Mouse (Mus musculus) forebrain, embryonic 16.5 days (tissue): ENCODE data around the gene Ppm1n. TPM values are rescaled to one million over a fixed set of nuclear protein-coding genes. Genes with fewer than 3 reads are reported as not detected.

Source experiments
- ATAC-seq: fragments of 200-750 bp; cut with Nextera tagmentation; 2 replicates; pipeline ENCODE4 v1.8.0; 2017; ENCODE audit warnings: mild to moderate bottlenecking, moderate library complexity
- H3K27ac ChIP-seq: fragments of 300-500 bp; sonication (generic); 2 replicates; pipeline ENCODE4 v1.5.1; 2014; ENCODE audit warnings: low read length, control low read depth
- H3K27me3 ChIP-seq: fragments of 300-500 bp; sonication (generic); replicated peaks from 2 replicates; pipeline ENCODE4 v1.6.1; 2014; ENCODE audit warnings: low read length; ENCODE audit not compliant: control insufficient read depth, insufficient read depth
- H3K36me3 ChIP-seq: fragments of 300-500 bp; sonication (generic); 2 replicates; pipeline ENCODE4 v1.6.1; 2014; ENCODE audit not compliant: control insufficient read depth, insufficient read depth
- H3K4me1 ChIP-seq: fragments of 300-500 bp; sonication (generic); replicated peaks from 2 replicates; pipeline ENCODE4 v1.6.1; 2014; ENCODE audit warnings: low read length; ENCODE audit not compliant: control insufficient read depth, insufficient read depth
- H3K4me2 ChIP-seq: fragments of 300-500 bp; sonication (generic); 2 replicates; pipeline ENCODE4 v1.6.1; 2014; ENCODE audit warnings: mild to moderate bottlenecking, low read length, control low read depth
- H3K4me3 ChIP-seq: fragments of 300-500 bp; sonication (generic); replicated peaks from 2 replicates; pipeline ENCODE4 v1.5.1; 2014; ENCODE audit warnings: mild to moderate bottlenecking, low read length, control low read depth
- H3K9ac ChIP-seq: fragments of 300-500 bp; sonication (generic); replicated peaks from 2 replicates; pipeline ENCODE4 v1.6.1; 2014; ENCODE audit warnings: low read depth, low read length, control low read depth
- H3K9me3 ChIP-seq: fragments of 300-500 bp; sonication (generic); 2 replicates; pipeline ENCODE4 v1.6.1; 2016; ENCODE audit warnings: low read length; ENCODE audit not compliant: control insufficient read depth
- WGBS: fragments of 180-500 bp; shearing (Covaris S2); extraction: QIAGEN DNeasy Blood & Tissue Kit; methylation state at CpG from one replicate; pipeline ENCODE4 v1.1.7; 2014; 5-methylcytosine and 5-hydroxymethylcytosine counted together
- polyA plus RNA-seq: library from polyadenylated mRNA; unstranded; fragments of >200 nt; fragmentation: Nextera tagmentation; extraction: Ambion mirVana; gene quantifications from 2 replicates; pipeline ENCODE4 v1.2.1, GENCODE M21; 2015

Ppm1n gene
- polyA plus RNA-seq, 1 experiment from 2014 or later: 0.61 TPM

DNA sequence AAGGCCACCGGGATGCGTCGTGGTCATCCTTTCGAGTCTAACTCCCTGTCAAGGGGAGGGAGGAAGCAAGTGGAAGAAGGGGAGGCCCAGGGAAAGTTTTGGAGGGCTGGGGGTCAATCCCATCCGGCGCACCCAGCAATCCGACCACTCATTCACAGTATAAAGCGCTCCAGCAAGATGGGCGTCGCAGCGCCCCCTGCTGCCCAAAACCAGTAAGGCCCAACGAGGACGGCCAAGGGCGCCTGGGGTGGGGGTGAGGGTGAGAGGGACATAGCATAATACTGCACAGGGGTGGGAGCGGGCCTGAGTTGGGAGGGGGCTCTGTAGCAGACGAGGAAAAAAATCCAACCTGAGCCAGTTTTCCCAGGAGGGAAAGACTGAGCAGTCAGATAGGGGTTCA lies 23.9 kb upstream of the Ppm1n start:
- peaks cover 39% of the 10 kb centered on the region for H3K4me1 ChIP-seq
- ATAC-seq: no peak
- peaks cover 56% of the 10 kb centered on the region for H3K27me3 ChIP-seq
- H3K36me3 ChIP-seq: no peaks in the 10 kb centered on the region
- peak overlapping the region; percentile 29; the same call in 1 of the 2 replicates for H3K4me2 ChIP-seq
- WGBS: under 1% methylated on average over 16 of the region's 16 CpGs
- peak overlapping the region; percentile 5; the same call in 1 of the 2 replicates for H3K4me3 ChIP-seq
- H3K9ac ChIP-seq: 0 out of 2 replicates have a peak overlapping the region, but pooled peaks have one; percentile 15
- H3K27ac ChIP-seq: no peak overlapping the region
- H3K9me3 ChIP-seq: no peaks in the 10 kb centered on the region

DNA sequence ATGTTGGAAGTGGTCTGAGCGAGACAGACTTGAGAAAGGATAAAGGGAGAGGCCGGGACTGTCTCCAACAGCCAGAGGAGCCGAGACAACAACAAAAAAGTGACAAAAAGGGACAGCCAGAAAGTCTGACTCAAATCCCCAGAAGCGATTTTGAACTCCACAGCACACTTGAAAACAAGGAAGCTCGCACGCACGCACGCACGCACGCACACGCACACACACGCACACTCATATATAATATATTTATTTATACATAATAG lies 23.1 kb upstream of the Ppm1n start:
- H3K27me3 ChIP-seq: peaks cover 56% of the 10 kb centered on the region

DNA sequence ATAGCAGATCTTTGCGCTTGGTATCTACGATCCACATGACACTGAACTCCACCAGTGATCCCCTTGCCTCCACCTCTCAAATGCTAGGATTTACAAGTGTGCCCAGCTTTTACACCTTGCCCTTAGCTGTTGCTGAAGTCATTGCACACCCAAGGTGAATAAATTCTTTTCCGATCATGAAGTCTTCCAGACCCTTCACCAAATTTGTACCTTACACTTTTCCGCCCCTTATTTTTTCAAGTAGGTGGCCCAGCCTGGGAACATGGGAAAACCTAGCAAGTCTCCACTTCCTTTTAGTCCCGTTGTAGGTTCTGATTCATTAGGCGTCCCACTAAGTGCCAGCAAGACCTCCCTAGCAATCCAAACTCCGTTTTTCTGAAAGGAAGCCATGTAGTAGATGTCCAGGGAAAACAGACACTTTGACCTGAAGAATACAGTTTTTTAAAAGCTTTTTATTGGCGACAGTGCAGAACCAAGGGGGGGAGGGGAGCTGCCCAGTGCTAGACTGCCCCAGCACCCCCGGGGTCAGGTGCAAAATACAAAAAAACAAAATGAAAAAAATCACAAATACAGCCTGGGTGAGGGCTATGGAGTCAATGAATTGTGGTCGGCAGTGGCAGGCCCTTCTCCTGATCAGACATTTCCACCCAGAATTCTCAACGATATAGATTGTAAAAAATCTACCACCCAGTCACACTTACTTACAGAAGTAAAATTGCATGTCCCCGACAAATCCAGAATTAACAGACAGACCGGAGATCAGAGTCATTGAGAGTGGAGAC lies 22.6 kb upstream of the Ppm1n start:
- Histone ChIP-seq H3K9me3 (no peaks in the 10 kb centered on the region), H3K4me2 (peak overlapping the region; percentile 72), H3K27ac (no peak overlapping the region), H3K36me3 (no peaks in the 10 kb centered on the region), H3K9ac (peak overlapping the region; percentile 49), H3K4me1 (peaks cover 31% of the 10 kb centered on the region), H3K27me3 (peaks cover 56% of the 10 kb centered on the region), H3K4me3 (peak overlapping the region; percentile 58; the same call in 1 of the 2 replicates)
- 51% methylated on average over 13 of the region's 13 CpGs for WGBS
- no peak for ATAC-seq

More for the DNA sequence above, 23.1 kb upstream of the Ppm1n start:
- no peak overlapping the region for H3K4me3 ChIP-seq
- no peak for ATAC-seq
- H3K4me2 ChIP-seq: no peak overlapping the region
- no peaks in the 10 kb centered on the region for H3K36me3 ChIP-seq
- no peak overlapping the region for H3K9ac ChIP-seq
- H3K27ac ChIP-seq: no peak overlapping the region
- peaks cover 36% of the 10 kb centered on the region for H3K4me1 ChIP-seq
- 80% methylated on average over 12 of the region's 12 CpGs for WGBS
- no peaks in the 10 kb centered on the region for H3K9me3 ChIP-seq

DNA sequence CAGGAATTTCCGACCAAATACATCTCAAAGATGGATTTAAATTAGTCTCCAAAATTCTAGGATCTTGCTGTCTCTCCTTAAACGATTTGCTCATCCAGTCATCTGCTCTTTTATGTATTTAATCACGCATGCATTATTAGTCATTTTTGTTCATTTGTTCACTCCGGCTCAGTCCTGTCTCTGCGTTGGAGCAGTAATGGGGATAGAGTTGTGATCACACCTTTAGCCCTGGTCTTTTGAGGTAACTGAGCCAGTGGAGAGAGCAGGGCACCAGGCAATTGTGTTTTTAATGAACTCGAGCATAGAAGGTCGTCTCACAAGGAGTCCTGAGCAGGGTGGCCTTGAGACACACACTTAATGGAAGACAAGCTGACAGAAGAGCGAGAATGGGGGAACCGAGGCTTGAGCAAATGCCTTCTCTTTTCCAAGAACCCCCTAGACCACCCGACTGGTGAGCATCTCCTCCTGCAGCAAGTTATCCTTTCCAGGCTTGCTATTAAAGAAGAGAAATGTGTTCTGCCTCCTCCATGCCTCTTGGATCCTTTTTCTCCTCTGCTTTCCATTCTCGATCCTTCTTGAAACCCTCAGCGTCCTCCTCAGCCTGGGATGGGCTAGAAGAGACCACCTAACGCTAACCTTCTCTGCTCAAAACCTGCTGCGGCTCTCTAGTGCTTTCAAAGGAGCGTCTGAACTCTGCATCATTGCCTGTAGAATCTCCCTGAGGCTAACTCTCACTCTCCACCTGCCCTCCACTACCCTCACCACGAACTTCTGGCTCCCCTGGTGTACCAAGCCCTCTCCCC lies 21.8 kb upstream of the Ppm1n start:
- Histone ChIP-seq H3K27ac (no peak overlapping the region), H3K27me3 (peaks cover 48% of the 10 kb centered on the region), H3K4me1 (peaks cover 31% of the 10 kb centered on the region), H3K4me3 (peak overlapping the region; percentile 58), H3K9me3 (peaks cover 2% of the 10 kb centered on the region; the same call in 1 of the 2 replicates), H3K4me2 (peak overlapping the region; percentile 72), H3K36me3 (no peaks in the 10 kb centered on the region), H3K9ac (peak overlapping the region; percentile 49)
- ATAC-seq: no peak
- WGBS: 7% methylated on average over 16 of the region's 16 CpGs

DNA sequence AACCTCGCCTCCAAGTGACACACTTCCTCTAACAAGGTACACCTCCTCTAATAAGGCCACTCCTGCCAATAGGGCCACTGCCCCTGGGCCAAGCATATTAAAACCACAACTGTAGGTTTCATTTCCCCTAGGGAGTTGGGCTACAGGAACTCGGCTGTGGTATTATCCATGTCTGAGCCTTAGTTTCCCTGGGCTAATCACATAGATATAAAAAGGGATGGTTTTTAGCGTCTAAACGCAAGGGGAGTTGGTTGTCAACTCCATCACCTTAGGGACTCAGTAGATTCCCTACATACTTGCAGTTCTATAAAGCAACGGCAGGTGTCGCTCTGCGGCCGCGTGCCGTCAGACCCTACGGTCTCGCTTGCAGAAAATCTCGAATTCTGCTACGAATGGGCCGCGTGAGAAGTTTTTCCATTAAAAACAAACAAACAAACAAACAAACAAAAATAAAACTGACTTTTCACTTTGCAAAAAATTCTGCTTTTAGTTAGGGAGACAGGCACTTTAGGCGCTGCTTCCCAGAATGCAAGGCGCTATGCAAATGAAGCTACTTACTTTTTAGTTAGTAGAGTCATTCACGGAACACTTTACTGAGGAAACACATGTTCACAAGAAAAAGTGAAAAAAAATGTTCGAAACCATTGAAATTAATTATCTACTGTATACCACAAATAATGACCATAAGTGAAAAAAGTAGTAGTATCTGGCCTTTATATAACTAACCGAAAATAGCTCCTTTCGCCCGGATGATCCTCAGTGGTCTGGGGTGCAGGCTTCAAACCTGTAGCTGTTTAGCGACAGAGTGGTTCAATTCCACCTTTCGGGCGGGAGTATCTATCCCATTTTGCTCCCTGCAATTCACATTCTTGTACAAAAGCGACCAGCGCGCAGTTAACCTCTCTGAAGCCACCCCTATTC lies 20.9 kb upstream of the Ppm1n start:
- Histone ChIP-seq H3K27ac (no peak overlapping the region), H3K4me2 (peak overlapping the region; percentile 72), H3K9me3 (peaks cover 2% of the 10 kb centered on the region; the same call in 1 of the 2 replicates), H3K4me1 (peaks cover 31% of the 10 kb centered on the region), H3K36me3 (no peaks in the 10 kb centered on the region), H3K9ac (peak overlapping the region; percentile 49), H3K4me3 (peak overlapping the region; percentile 58), H3K27me3 (peaks cover 39% of the 10 kb centered on the region)
- ATAC-seq: peak; percentile 87
- WGBS: under 1% methylated on average over 29 of the region's 29 CpGs

DNA sequence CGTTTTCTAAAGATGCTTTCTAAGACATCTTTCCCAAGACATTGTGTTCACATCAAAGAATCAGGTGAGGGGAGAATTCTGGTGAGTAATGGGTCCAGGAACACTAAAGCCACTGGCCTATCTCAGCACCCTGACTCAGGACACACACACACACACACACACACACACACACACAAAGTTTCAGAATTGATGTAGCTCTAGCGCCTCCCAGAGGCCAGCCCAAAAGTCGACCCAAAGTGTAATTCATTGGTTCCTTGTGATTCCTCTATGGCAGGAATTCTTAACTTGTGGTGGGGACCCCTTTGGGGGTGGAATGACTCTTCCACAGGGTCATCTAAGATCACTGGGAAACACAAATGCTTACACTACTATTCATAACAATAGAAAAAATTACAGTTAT lies 19.3 kb upstream of the Ppm1n start:
- H3K36me3 ChIP-seq: peaks cover 6% of the 10 kb centered on the region; the same call in 1 of the 2 replicates
- peaks cover 2% of the 10 kb centered on the region; the same call in 1 of the 2 replicates for H3K9me3 ChIP-seq
- H3K27me3 ChIP-seq: peaks cover 24% of the 10 kb centered on the region
- WGBS: 21% methylated on average over 3 of the region's 3 CpGs
- H3K4me2 ChIP-seq: no peak overlapping the region
- H3K4me1 ChIP-seq: peaks cover 22% of the 10 kb centered on the region
- H3K9ac ChIP-seq: no peak overlapping the region
- H3K27ac ChIP-seq: no peak overlapping the region
- no peak for ATAC-seq
- no peak overlapping the region for H3K4me3 ChIP-seq

DNA sequence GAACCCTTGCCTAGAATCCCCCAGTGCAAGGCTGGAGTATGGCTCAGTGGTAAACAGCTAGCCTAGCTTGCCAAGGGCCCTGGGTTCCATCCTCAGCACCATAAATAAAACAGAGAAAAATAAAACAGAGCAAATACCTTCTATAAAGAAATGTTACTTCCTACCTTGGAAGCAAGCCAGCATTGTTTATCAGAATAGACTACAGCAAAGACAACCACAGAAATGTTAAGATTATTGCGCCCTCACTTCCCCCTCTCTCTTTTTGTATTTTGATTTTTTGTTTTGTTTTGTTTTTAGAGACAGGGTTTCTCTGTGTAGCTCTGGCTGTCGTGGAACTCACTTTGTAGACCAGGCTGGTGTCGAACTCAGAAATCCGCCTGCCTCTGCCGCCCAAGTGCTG lies 17.9 kb upstream of the Ppm1n start:
- no peak for ATAC-seq
- Histone ChIP-seq H3K9ac (no peak overlapping the region), H3K4me1 (peaks cover 15% of the 10 kb centered on the region), H3K4me3 (no peak overlapping the region), H3K36me3 (peaks cover 11% of the 10 kb centered on the region), H3K27ac (no peak overlapping the region), H3K9me3 (peaks cover 2% of the 10 kb centered on the region; the same call in 1 of the 2 replicates), H3K4me2 (no peak overlapping the region), H3K27me3 (peaks cover 10% of the 10 kb centered on the region)
- WGBS: 92% methylated on average over 5 of the region's 5 CpGs

DNA sequence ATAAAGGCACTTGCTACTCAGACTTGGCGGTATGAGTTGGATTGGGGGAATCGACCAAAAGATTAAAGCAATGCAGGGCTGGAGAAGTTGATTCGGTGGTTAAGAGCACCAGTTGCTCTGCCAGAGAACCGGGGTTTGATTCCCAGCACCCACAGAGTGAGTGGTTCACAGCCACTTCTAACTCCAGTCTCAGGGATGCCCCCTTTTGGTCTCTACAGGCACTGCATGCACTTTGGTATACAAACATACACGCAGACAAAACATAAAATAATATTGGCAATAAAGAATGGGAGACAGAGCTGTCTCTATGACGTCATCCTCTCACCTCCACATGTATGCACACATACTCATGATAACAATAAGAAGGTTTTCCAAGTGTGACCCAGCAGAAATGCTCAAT lies 17.2 kb upstream of the Ppm1n start:
- Histone ChIP-seq H3K36me3 (peaks cover 11% of the 10 kb centered on the region), H3K9ac (no peak overlapping the region), H3K4me2 (no peak overlapping the region), H3K9me3 (peaks cover 2% of the 10 kb centered on the region; the same call in 1 of the 2 replicates), H3K27me3 (peaks cover 3% of the 10 kb centered on the region; the same call in 1 of the 2 replicates), H3K4me3 (no peak overlapping the region), H3K27ac (no peak overlapping the region), H3K4me1 (peaks cover 12% of the 10 kb centered on the region)
- 86% methylated on average over 6 of the region's 6 CpGs for WGBS
- ATAC-seq: no peak
